Mouse (Mus musculus): Measurements from ENCODE around the gene Optc. TPM values are rescaled to one million over a fixed set of nuclear protein-coding genes. Genes with fewer than 3 reads are reported as not detected.

Gene Optc
- total and polyA plus RNA-seq, 3 experiments: 0.27 to 0.53 TPM; not detected in 1

DNA sequence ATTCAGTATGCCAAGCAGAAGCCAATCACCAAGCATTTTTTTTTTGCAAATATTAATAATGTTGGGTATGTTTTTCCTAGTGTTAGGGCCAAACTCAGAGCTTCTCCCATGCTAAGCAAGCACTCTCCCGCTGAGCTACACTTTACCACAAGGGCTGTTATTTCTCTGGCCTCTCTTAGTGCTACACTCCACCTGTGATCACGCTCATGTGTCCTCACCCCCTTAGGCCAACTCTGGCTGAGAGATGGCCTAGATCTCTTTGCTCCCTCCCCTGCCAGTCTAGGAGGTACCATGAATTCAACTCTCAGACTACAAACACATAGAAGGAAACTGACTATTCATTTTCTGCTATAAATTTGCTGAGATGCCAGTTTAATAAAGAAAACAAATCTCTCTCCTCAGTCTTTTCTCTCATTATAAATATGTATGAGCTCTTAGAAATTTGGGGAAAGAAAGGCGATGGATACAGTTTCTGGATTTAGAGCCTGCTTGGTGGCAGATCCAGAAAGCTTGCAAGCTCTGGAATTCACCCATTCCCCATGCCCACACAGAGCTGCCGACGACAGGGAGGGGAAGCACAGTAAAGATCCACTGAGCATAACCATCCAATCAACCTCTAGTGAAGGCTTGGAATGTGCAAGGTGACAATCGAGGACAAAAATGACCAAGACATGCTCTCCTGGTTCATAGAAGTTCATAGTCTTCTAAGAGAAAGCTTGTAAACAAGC lies 34.5 kb downstream of the Optc start:
- peaks cover 1 to 11% of the 10 kb centered on the region in 2 experiments; a peak in 3 of 4 replicates for H3K27me3 ChIP-seq (ENCODE audit: control insufficient read depth in 1 of 2, insufficient read depth in 2 of 2, low read length in 2 of 2)
- H3K9me3 ChIP-seq (replicated peaks; ENCODE audit: insufficient read depth, low read length): no peaks in the 10 kb centered on the region
- H3K4me1 ChIP-seq (ENCODE audit: control insufficient read depth in 1 of 2, insufficient read depth in 2 of 2, low read length in 2 of 2): no peaks in the 10 kb centered on the region
- TF ChIP-seq GABPA (IDR thresholded peaks at IDR 0.05; ENCODE audit: low read depth, low read length): no peak
- no peak for TF ChIP-seq USF2 (IDR thresholded peaks at IDR 0.05; ENCODE audit: borderline replicate concordance in 1 of 2, insufficient read depth in 1 of 2, low read depth in 1 of 2, low read length in 2 of 2)
- no peak for TF ChIP-seq JUND (IDR thresholded peaks at IDR 0.05; ENCODE audit: low read depth, low read length)
- no peak for TF ChIP-seq TAL1 (IDR thresholded peaks at IDR 0.05; ENCODE audit: low read length)
- no peak for TF ChIP-seq E2F4 (IDR thresholded peaks at IDR 0.05; ENCODE audit: borderline replicate concordance, low read depth, low read length)
- H3K36me3 ChIP-seq (ENCODE audit: control insufficient read depth in 1 of 2, insufficient read depth in 2 of 2, low read length in 2 of 2): no peaks in the 10 kb centered on the region
- H3K79me2 ChIP-seq (ENCODE audit: control insufficient read depth, insufficient read depth, low read length, poor library complexity): no peaks in the 10 kb centered on the region
- no peak overlapping the region for H3K9ac ChIP-seq (ENCODE audit: control insufficient read depth, low read depth, low read length, poor library complexity, severe bottlenecking)
- no peak for DNase-seq (ENCODE audit: low read depth, low spot score)
- H3K4me3 ChIP-seq (ENCODE audit: control insufficient read depth in 1 of 2, insufficient read depth in 1 of 2, low read depth in 2 of 2, low read length in 2 of 2): no peak overlapping the region
- H3K27ac ChIP-seq (ENCODE audit: control insufficient read depth, low read depth, low read length): no peak overlapping the region

- Histone ChIP-seq H3K79me2 (ENCODE audit: control insufficient read depth, insufficient read depth, low read length, poor library complexity) (no peaks in the 10 kb centered on the region), H3K4me1 (ENCODE audit: control insufficient read depth in 1 of 2, insufficient read depth in 2 of 2, low read length in 2 of 2) (peaks cover 0 to 3% of the 10 kb centered on the region in 2 experiments; a peak in 1 of 4 replicates), H3K4me3 (ENCODE audit: control insufficient read depth in 1 of 2, insufficient read depth in 1 of 2, low read depth in 2 of 2, low read length in 2 of 2) (no peak overlapping the region), H3K9ac (ENCODE audit: control insufficient read depth, low read depth, low read length, poor library complexity, severe bottlenecking) (no peak overlapping the region), H3K27ac (ENCODE audit: control insufficient read depth, low read depth, low read length) (no peak overlapping the region), H3K36me3 (ENCODE audit: control insufficient read depth in 1 of 2, insufficient read depth in 2 of 2, low read length in 2 of 2) (no peaks in the 10 kb centered on the region), H3K9me3 (replicated peaks; ENCODE audit: insufficient read depth, low read length) (no peaks in the 10 kb centered on the region), H3K27me3 (ENCODE audit: control insufficient read depth in 1 of 2, insufficient read depth in 2 of 2, low read length in 2 of 2) (peaks cover 1 to 11% of the 10 kb centered on the region in 2 experiments; a peak in 3 of 4 replicates)
- no peak for DNase-seq (ENCODE audit: low read depth, low spot score)
- no peak for TF ChIP-seq USF1 (IDR thresholded peaks at IDR 0.05; ENCODE audit: low read depth, low read length)
- TF ChIP-seq NELFE (IDR thresholded peaks at IDR 0.05; ENCODE audit: low read depth, low read length): no peak
- no peak for TF ChIP-seq SIN3A (IDR thresholded peaks at IDR 0.05; ENCODE audit: low read length)
- TF ChIP-seq CTCF (IDR thresholded peaks at IDR 0.05 in 2 of 3, conservative IDR thresholded peaks at IDR 0.05 in 1 of 3; ENCODE audit: control insufficient read depth in 1 of 3, insufficient read depth in 1 of 3, low read depth in 2 of 3, low read length in 3 of 3, poor library complexity in 1 of 3, severe bottlenecking in 1 of 3): no peak
- TF ChIP-seq POLR2AphosphoS2 (IDR thresholded peaks at IDR 0.05; ENCODE audit: low read length): no peak
- no peak for TF ChIP-seq ZC3H11A (IDR thresholded peaks at IDR 0.05; ENCODE audit: low read depth, low read length)
- no peak for TF ChIP-seq MAFK (IDR thresholded peaks at IDR 0.05; ENCODE audit: borderline replicate concordance, low read depth, low read length)
These were observed 36.6 kb downstream of the Optc start for GRCm38 (mm10) chr1:133871241-133871640.

GRCm38 (mm10) chr1:133869221-133869620 lies 38.6 kb downstream of the Optc start:
- no peaks in the 10 kb centered on the region for H3K9me3 ChIP-seq (replicated peaks; ENCODE audit: insufficient read depth, low read length)
- no peaks in the 10 kb centered on the region; a peak in 1 of 4 replicates for H3K36me3 ChIP-seq (ENCODE audit: control insufficient read depth in 1 of 2, insufficient read depth in 2 of 2, low read length in 2 of 2)
- H3K27me3 ChIP-seq (ENCODE audit: control insufficient read depth in 1 of 2, insufficient read depth in 2 of 2, low read length in 2 of 2): peaks cover 1 to 11% of the 10 kb centered on the region in 2 experiments; a peak in 3 of 4 replicates
- no peaks in the 10 kb centered on the region for H3K79me2 ChIP-seq (ENCODE audit: control insufficient read depth, insufficient read depth, low read length, poor library complexity)
- H3K4me3 ChIP-seq (ENCODE audit: control insufficient read depth in 1 of 2, insufficient read depth in 1 of 2, low read depth in 2 of 2, low read length in 2 of 2): no peak overlapping the region
- no peak for DNase-seq (ENCODE audit: low read depth, low spot score)
- peaks cover 0 to 3% of the 10 kb centered on the region in 2 experiments; a peak in 2 of 4 replicates for H3K4me1 ChIP-seq (ENCODE audit: control insufficient read depth in 1 of 2, insufficient read depth in 2 of 2, low read length in 2 of 2)
- TF ChIP-seq GABPA (IDR thresholded peaks at IDR 0.05; ENCODE audit: low read depth, low read length): no peak
- TF ChIP-seq RCOR1 (IDR thresholded peaks at IDR 0.05; ENCODE audit: low read depth, low read length): no peak
- TF ChIP-seq MAX (IDR thresholded peaks at IDR 0.05; ENCODE audit: low read length): no peak
- no peak for TF ChIP-seq JUND (IDR thresholded peaks at IDR 0.05; ENCODE audit: low read depth, low read length)
- TF ChIP-seq MAZ (IDR thresholded peaks at IDR 0.05; ENCODE audit: low read depth, low read length): no peak
- no peak for TF ChIP-seq USF1 (IDR thresholded peaks at IDR 0.05; ENCODE audit: low read depth, low read length)
- TF ChIP-seq MAFK (IDR thresholded peaks at IDR 0.05; ENCODE audit: borderline replicate concordance, low read depth, low read length): no peak
- no peak for TF ChIP-seq SMC3 (IDR thresholded peaks at IDR 0.05; ENCODE audit: low read depth, low read length)
- no peak for TF ChIP-seq KAT2A (conservative IDR thresholded peaks at IDR 0.05; ENCODE audit: low read depth, low read length)
- no peak for TF ChIP-seq EP300 (IDR thresholded peaks at IDR 0.05; ENCODE audit: low read depth in 1 of 2, low read length in 2 of 2)
- TF ChIP-seq POLR2A (IDR thresholded peaks at IDR 0.05; ENCODE audit: control insufficient read depth in 1 of 2, insufficient read depth in 1 of 2, low read depth in 1 of 2, low read length in 2 of 2, poor library complexity in 1 of 2): no peak
- no peak overlapping the region for H3K9ac ChIP-seq (ENCODE audit: control insufficient read depth, low read depth, low read length, poor library complexity, severe bottlenecking)
- no peak overlapping the region for H3K27ac ChIP-seq (ENCODE audit: control insufficient read depth, low read depth, low read length)
